ENCODE assay signal across 8 mouse cellular contexts in the genomic region with DNA sequence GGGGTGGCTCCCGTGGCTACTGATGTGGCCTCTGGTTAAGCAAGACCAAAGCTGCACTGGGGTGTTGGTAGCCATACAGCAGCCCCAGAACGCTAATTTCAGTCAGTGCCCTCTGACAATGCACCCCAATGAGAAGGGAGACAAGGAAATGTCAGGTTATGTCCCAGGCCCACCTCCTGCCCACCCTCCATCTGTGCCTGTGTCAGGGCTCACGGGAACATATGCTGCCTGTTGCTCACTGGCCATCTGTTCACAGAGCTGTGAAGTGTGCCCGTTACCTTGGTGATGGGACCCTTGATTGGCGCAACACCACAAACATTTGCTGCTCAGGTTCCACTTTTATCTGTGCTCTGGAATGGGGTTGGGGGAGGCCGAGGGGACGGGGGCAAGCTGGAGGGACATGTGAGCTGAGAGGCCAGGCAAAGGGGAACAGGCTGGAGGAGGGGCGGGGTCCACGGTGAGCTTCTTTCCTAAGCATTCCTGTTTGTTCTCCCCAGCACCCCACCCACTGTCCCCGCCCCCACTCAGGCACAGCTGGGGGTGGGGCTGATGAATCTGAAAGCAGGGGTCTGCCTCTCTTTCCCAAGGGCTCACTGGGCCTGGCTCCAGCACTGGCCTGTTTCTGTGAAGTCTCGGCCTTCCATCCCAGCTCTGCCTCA. TPM values are rescaled to one million over a fixed set of nuclear protein-coding genes. Genes with fewer than 3 reads are reported as not detected.
DNase-seq lines count a peak whose midpoint lies in the region; ATAC-seq and TF ChIP-seq lines count a peak whose summit lies in the region.

No protein-coding gene starts in this region.

- H3K4me1 ChIP-seq in hindbrain, embryonic 14.5 days (replicated peaks; ENCODE audit: control insufficient read depth, insufficient read depth, low read length): peaks cover 14% of the 10 kb centered on the region
- H3K4me1 ChIP-seq in liver, embryonic 14.5 days (replicated peaks; ENCODE audit: control insufficient read depth in 2 of 2, insufficient read depth in 2 of 2, low read length in 1 of 2): peaks cover 0 to 5% of the 10 kb centered on the region in 2 experiments; a peak in 2 of 4 replicates
- H3K4me1 ChIP-seq in stomach, embryonic 15.5 days: peaks cover 9% of the 10 kb centered on the region; the same call in 1 of the 2 replicates

- peak overlapping the region; percentile 9; the same call in 1 of the 2 replicates for H3K9ac ChIP-seq in hindbrain, embryonic 14.5 days
- no peak overlapping the region for H3K9ac ChIP-seq in liver, embryonic 14.5 days (replicated peaks)
- H3K9ac ChIP-seq in stomach, embryonic 15.5 days: no peak overlapping the region

- peak; percentile 89 for ATAC-seq in hindbrain, embryonic 14.5 days (ENCODE audit: low FRiP score)
- ATAC-seq in liver, embryonic 14.5 days (ENCODE audit: insufficient read depth): peak; percentile 41; the same call in 1 of the 2 replicates
- peak; percentile 56; the same call in 1 of the 2 replicates for ATAC-seq in stomach, embryonic 15.5 days (ENCODE audit: insufficient read depth, low FRiP score, low read depth)

- no peak overlapping the region for H3K4me3 ChIP-seq in hindbrain, embryonic 14.5 days (replicated peaks; ENCODE audit: low read length)
- H3K4me3 ChIP-seq in liver, embryonic 14.5 days (ENCODE audit: insufficient read depth in 1 of 2, low read depth in 2 of 2, low read length in 2 of 2): no peak overlapping the region
- H3K4me3 ChIP-seq in stomach, embryonic 15.5 days (replicated peaks): no peak overlapping the region

- H3K4me2 ChIP-seq in hindbrain, embryonic 14.5 days (replicated peaks): peak overlapping the region; percentile 21
- no peak overlapping the region; the same call in 1 of the 2 replicates for H3K4me2 ChIP-seq in liver, embryonic 14.5 days (ENCODE audit: low read depth)
- H3K4me2 ChIP-seq in stomach, embryonic 15.5 days: peak overlapping the region; percentile 38

- H3K27me3 ChIP-seq in hindbrain, embryonic 14.5 days (ENCODE audit: control insufficient read depth, insufficient read depth, low read length): no peaks in the 10 kb centered on the region
- no peaks in the 10 kb centered on the region for H3K27me3 ChIP-seq in liver, embryonic 14.5 days (ENCODE audit: control insufficient read depth, insufficient read depth, low read length)
- no peaks in the 10 kb centered on the region for H3K27me3 ChIP-seq in stomach, embryonic 15.5 days (replicated peaks)

- no peak overlapping the region for H3K27ac ChIP-seq in hindbrain, embryonic 14.5 days
- no peak overlapping the region for H3K27ac ChIP-seq in liver, embryonic 14.5 days
- no peak overlapping the region for H3K27ac ChIP-seq in stomach, embryonic 15.5 days

- TF ChIP-seq EP300 in liver, embryonic 14.5 days (IDR thresholded peaks at IDR 0.05; ENCODE audit: low read depth): no peak

- intact Hi-C loops in left cerebral cortex, postnatal 14 days (cut with DNase I): no loop called here

- H3K9me3 ChIP-seq in hindbrain, embryonic 14.5 days (ENCODE audit: control insufficient read depth, low read length): no peaks in the 10 kb centered on the region
- no peaks in the 10 kb centered on the region for H3K9me3 ChIP-seq in liver, embryonic 14.5 days (ENCODE audit: control insufficient read depth, low read length)
- H3K9me3 ChIP-seq in stomach, embryonic 15.5 days: no peaks in the 10 kb centered on the region

- TF ChIP-seq CTCF in liver, embryonic 14.5 days (IDR thresholded peaks at IDR 0.05; ENCODE audit: low read depth): no peak

- 4% methylated on average over 11 of the region's 11 CpGs for WGBS in hindbrain, embryonic 14.5 days
- WGBS in liver, embryonic 14.5 days (ENCODE audit: insufficient replicate concordance): 21% methylated on average over 11 of the region's 11 CpGs
- 11% methylated on average over 11 of the region's 11 CpGs for WGBS in stomach, embryonic 15.5 days

- no peaks in the 10 kb centered on the region for H3K36me3 ChIP-seq in hindbrain, embryonic 14.5 days (replicated peaks; ENCODE audit: control insufficient read depth, insufficient read depth)
- no peaks in the 10 kb centered on the region for H3K36me3 ChIP-seq in liver, embryonic 14.5 days (replicated peaks; ENCODE audit: control insufficient read depth, insufficient read depth, low read depth)
- H3K36me3 ChIP-seq in stomach, embryonic 15.5 days: no peaks in the 10 kb centered on the region

- peak; percentile 28 to 41 for DNase-seq in left cerebral cortex, postnatal 14 days (ENCODE audit: low spot score in 2 of 2)
- no peak for DNase-seq in left cerebral cortex, adult 8-10 months (ENCODE audit: low spot score in 2 of 2)
- DNase-seq in embryo, embryonic 11 days: peak; percentile 81
- peak; percentile 63 for DNase-seq in hindbrain, embryonic 14.5 days (ENCODE audit: low spot score)
- DNase-seq in liver, embryonic 14.5 days (ENCODE audit: low read depth in 3 of 3, low spot score in 3 of 3): peak in 1 of 3 experiments; percentile 9
- no peak for DNase-seq in kidney, adult 18-20 months
- no peak for DNase-seq in thymus, postnatal 14 days

RNA-seq across cellular contexts. Expression of a gene that starts 44.6 kb away (rescaled TPM):
- total RNA-seq in left cerebral cortex, postnatal 14 days (2021): 10 to 100 TPM; 34.2 to 38.5 TPM
- total RNA-seq in left cerebral cortex, adult 8-10 months (2022): 10 to 100 TPM; 44.8 to 48.3 (median 45.6) TPM
- polyA plus RNA-seq in hindbrain, embryonic 14.5 days (2014; fragmentation: Nextera tagmentation; extraction: Ambion mirVana): 45.2 and 50.4 TPM in 2 replicates
- 2.4 and 3.1 TPM in 2 replicates for polyA plus RNA-seq in liver, embryonic 14.5 days (2012; rRNA removed)
- polyA plus RNA-seq in liver, embryonic 14.5 days (2014; fragmentation: Nextera tagmentation; extraction: Ambion mirVana): 4.1 and 5.6 TPM in 2 replicates
- polyA plus RNA-seq in stomach, embryonic 15.5 days (2015; fragmentation: Nextera tagmentation; extraction: Ambion mirVana): 26.3 and 26.8 TPM in 2 replicates

RNA-seq across cellular contexts. Expression of a gene that starts 59.0 kb away (rescaled TPM):
- 100 to 1,000 TPM; 124 to 125 TPM for total RNA-seq in left cerebral cortex, postnatal 14 days (2021)
- 100 to 1,000 TPM; 123 to 140 (median 133) TPM for total RNA-seq in left cerebral cortex, adult 8-10 months (2022)
- 241 and 266 TPM in 2 replicates for polyA plus RNA-seq in hindbrain, embryonic 14.5 days (2014; fragmentation: Nextera tagmentation; extraction: Ambion mirVana)
- polyA plus RNA-seq in liver, embryonic 14.5 days (2012; rRNA removed): 42.5 and 85.5 TPM in 2 replicates
- 167 and 173 TPM in 2 replicates for polyA plus RNA-seq in liver, embryonic 14.5 days (2014; fragmentation: Nextera tagmentation; extraction: Ambion mirVana)
- polyA plus RNA-seq in stomach, embryonic 15.5 days (2015; fragmentation: Nextera tagmentation; extraction: Ambion mirVana): 248 and 249 TPM in 2 replicates

RNA-seq across cellular contexts. Expression of a gene that starts 59.1 kb away (rescaled TPM):
- total RNA-seq in left cerebral cortex, postnatal 14 days (2021): 10 to 100 TPM; 25.3 to 31.0 TPM
- 10 to 100 TPM; 29.9 to 36.9 (median 33.1) TPM for total RNA-seq in left cerebral cortex, adult 8-10 months (2022)
- polyA plus RNA-seq in hindbrain, embryonic 14.5 days (2014; fragmentation: Nextera tagmentation; extraction: Ambion mirVana): 55.9 and 56.6 TPM in 2 replicates
- polyA plus RNA-seq in liver, embryonic 14.5 days (2012; rRNA removed): 21.3 and 22.0 TPM in 2 replicates
- 19.9 and 24.0 TPM in 2 replicates for polyA plus RNA-seq in liver, embryonic 14.5 days (2014; fragmentation: Nextera tagmentation; extraction: Ambion mirVana)
- polyA plus RNA-seq in stomach, embryonic 15.5 days (2015; fragmentation: Nextera tagmentation; extraction: Ambion mirVana): 35.9 and 41.3 TPM in 2 replicates

Comparison
In these comparisons a context has a peak if more than half of its experiments do, and no peak if none do; other contexts are left out.
1. DNase-seq: peak in left cerebral cortex, postnatal 14 days (2 of 2), embryo, embryonic 11 days (single experiment) and hindbrain, embryonic 14.5 days (single experiment); none in left cerebral cortex, adult 8-10 months (0 of 2), kidney, adult 18-20 months (single experiment) and thymus, postnatal 14 days (single experiment).
2. Peak in every context shown above with its lines, with median percentiles within 50 percentile points of each other: ATAC-seq.